Mouse (Mus musculus) MEL (cell line): Measurements from ENCODE around the gene Gata2. TPM values are rescaled to one million over a fixed set of nuclear protein-coding genes. Genes with fewer than 3 reads are reported as not detected.

Experiments used
- DNase-seq: peaks from one replicate; pipeline ENCODE4 v3.0.0; 2011; ENCODE audit warnings: low read depth, low spot score
- H3K27ac ChIP-seq: 2 replicates; pipeline ENCODE4 v1.5.1; 2012; ENCODE audit warnings: low read depth, mild to moderate bottlenecking, control low read depth, low read length, moderate library complexity; ENCODE audit not compliant: control insufficient read depth
- H3K27me3 ChIP-seq, 2 experiments: fragments of 150-350 bp in 1 of 2; sonication (generic) in 1 of 2; 2 replicates each; pipeline ENCODE4 v1.6.1; 2012; ENCODE audit warnings: low read length in 2 of 2, mild to moderate bottlenecking in 2 of 2, improper control_type of control experiment in 1 of 2, moderate library complexity in 1 of 2; ENCODE audit not compliant: insufficient read depth in 2 of 2, control insufficient read depth in 1 of 2
- H3K36me3 ChIP-seq, 2 experiments: 2 replicates each; pipeline ENCODE4 v1.6.1; 2012 to 2014; ENCODE audit warnings: low read length in 2 of 2, improper control_type of control experiment in 1 of 2, inconsistent platforms in 1 of 2, mild to moderate bottlenecking in 1 of 2; ENCODE audit not compliant: insufficient read depth in 2 of 2, control insufficient read depth in 1 of 2
- H3K4me1 ChIP-seq, 2 experiments: fragments of 150-350 bp in 1 of 2; sonication (generic) in 1 of 2; 2 replicates each; pipeline ENCODE4 v1.6.1; 2012; ENCODE audit warnings: low read length in 2 of 2, improper control_type of control experiment in 1 of 2, mild to moderate bottlenecking in 1 of 2; ENCODE audit not compliant: insufficient read depth in 2 of 2, control insufficient read depth in 1 of 2
- H3K4me3 ChIP-seq, 2 experiments: fragments of 150-350 bp in 1 of 2; sonication (generic) in 1 of 2; 2 replicates each; pipeline ENCODE4 v1.5.1; 2012; ENCODE audit warnings: low read depth in 2 of 2, low read length in 2 of 2, mild to moderate bottlenecking in 2 of 2, moderate library complexity in 2 of 2, control low read depth in 1 of 2, improper control_type of control experiment in 1 of 2; ENCODE audit not compliant: control insufficient read depth in 1 of 2, insufficient read depth in 1 of 2
- H3K79me2 ChIP-seq: 2 replicates; pipeline ENCODE4 v1.6.1; 2012; ENCODE audit warnings: mild to moderate bottlenecking, low read length, moderate library complexity; ENCODE audit not compliant: control insufficient read depth, poor library complexity, insufficient read depth
- H3K9ac ChIP-seq: 2 replicates; pipeline ENCODE4 v1.6.1; 2012; ENCODE audit warnings: low read depth, mild to moderate bottlenecking, control low read depth, low read length, moderate library complexity; ENCODE audit not compliant: control insufficient read depth, poor library complexity, severe bottlenecking
- H3K9me3 ChIP-seq: fragments of 150-350 bp; sonication (generic); replicated peaks from 2 replicates; pipeline ENCODE4 v1.6.1; 2012; ENCODE audit warnings: mild to moderate bottlenecking, low read length, improper control_type of control experiment, moderate library complexity; ENCODE audit not compliant: insufficient read depth
- CHD1 ChIP-seq: IDR thresholded peaks from 2 replicates; pipeline ENCODE4 v1.6.1; 2012; ENCODE audit warnings: low read depth, mild to moderate bottlenecking, inconsistent platforms, low read length, improper control_type of control experiment
- CTCF ChIP-seq, 3 experiments: IDR thresholded peaks in 2 of 3; conservative IDR thresholded peaks in 1 of 3; 2 replicates each; pipeline ENCODE4 v1.5.1; 2011 to 2012; ENCODE audit warnings: low read length in 3 of 3, low read depth in 2 of 3, mild to moderate bottlenecking in 2 of 3, improper control_type of control experiment in 1 of 3, inconsistent platforms in 1 of 3, mixed read lengths in 1 of 3, moderate library complexity in 1 of 3; ENCODE audit not compliant: control insufficient read depth in 1 of 3, insufficient read depth in 1 of 3, poor library complexity in 1 of 3, severe bottlenecking in 1 of 3
- EP300 ChIP-seq, 2 experiments: IDR thresholded peaks; 2 replicates each; pipeline ENCODE4 v1.6.1; 2011; ENCODE audit warnings: improper control_type of control experiment in 2 of 2, low read length in 2 of 2, low read depth in 1 of 2, mild to moderate bottlenecking in 1 of 2
- HCFC1 ChIP-seq: IDR thresholded peaks from 2 replicates; pipeline ENCODE4 v1.6.1; 2012; ENCODE audit warnings: low read depth, mild to moderate bottlenecking, inconsistent platforms, low read length, improper control_type of control experiment, moderate library complexity
- MAX ChIP-seq: IDR thresholded peaks from 2 replicates; pipeline ENCODE4 v1.6.1; 2011; ENCODE audit warnings: low read length, improper control_type of control experiment
- NRF1 ChIP-seq: IDR thresholded peaks from 2 replicates; pipeline ENCODE4 v1.6.1; 2014; ENCODE audit warnings: low read depth, mild to moderate bottlenecking, inconsistent platforms, low read length, improper control_type of control experiment, moderate library complexity; ENCODE audit not compliant: poor library complexity, insufficient read depth, severe bottlenecking
- POLR2AphosphoS2 ChIP-seq: IDR thresholded peaks from 2 replicates; pipeline ENCODE4 v1.6.1; 2011; ENCODE audit warnings: low read length, improper control_type of control experiment
- POLR2AphosphoS5 ChIP-seq: IDR thresholded peaks from 2 replicates; pipeline ENCODE4 v1.6.1; 2012; ENCODE audit warnings: low read depth, borderline replicate concordance, mild to moderate bottlenecking, inconsistent platforms, low read length, moderate library complexity, mixed read lengths
- RAD21 ChIP-seq: IDR thresholded peaks from 2 replicates; pipeline ENCODE4 v1.6.1; 2011; ENCODE audit warnings: mild to moderate bottlenecking, low read depth, low read length, improper control_type of control experiment
- TAL1 ChIP-seq: IDR thresholded peaks from 2 replicates; pipeline ENCODE4 v1.6.1; 2012; ENCODE audit warnings: mild to moderate bottlenecking, inconsistent platforms, low read length, moderate library complexity, mixed read lengths
- USF2 ChIP-seq, 2 experiments: IDR thresholded peaks; 2 replicates each; pipeline ENCODE4 v1.6.1; 2011 to 2012; ENCODE audit warnings: improper control_type of control experiment in 2 of 2, low read length in 2 of 2, borderline replicate concordance in 1 of 2, inconsistent platforms in 1 of 2, low read depth in 1 of 2, mild to moderate bottlenecking in 1 of 2; ENCODE audit not compliant: insufficient read depth in 1 of 2
- ZKSCAN1 ChIP-seq: IDR thresholded peaks from 2 replicates; pipeline ENCODE4 v1.6.1; 2012; ENCODE audit warnings: low read depth, mild to moderate bottlenecking, inconsistent platforms, low read length, improper control_type of control experiment, moderate library complexity
- ZNF384 ChIP-seq: IDR thresholded peaks from 2 replicates; pipeline ENCODE4 v1.6.1; 2012; ENCODE audit warnings: low read depth, mild to moderate bottlenecking, inconsistent platforms, low read length, improper control_type of control experiment
- polyA plus RNA-seq, 2 experiments: library from polyadenylated mRNA; stranded (reverse) in 1 of 2; unstranded in 1 of 2; fragments of >175 nt in 1 of 2; fragments of >200 nt in 1 of 2; gene quantifications; 2 replicates each; pipeline versions ENCODE4 v1.2.1 to v1.2.4; 2012; ENCODE audit warnings: low replicate concordance in 2 of 2, low read depth in 1 of 2; ENCODE audit not compliant: insufficient read length in 2 of 2, insufficient read depth in 1 of 2, missing spikeins in 1 of 2
- total RNA-seq: library from RNA; depleted of rRNA; stranded (reverse); fragments of 300-350 nt; gene quantifications from 2 replicates; pipeline ENCODE4 v1.2.3, GENCODE M21; 2012

Gata2 gene
- total and polyA plus RNA-seq, 3 experiments, result 7.7 to 12.4 TPM; not detected in 1

DNA sequence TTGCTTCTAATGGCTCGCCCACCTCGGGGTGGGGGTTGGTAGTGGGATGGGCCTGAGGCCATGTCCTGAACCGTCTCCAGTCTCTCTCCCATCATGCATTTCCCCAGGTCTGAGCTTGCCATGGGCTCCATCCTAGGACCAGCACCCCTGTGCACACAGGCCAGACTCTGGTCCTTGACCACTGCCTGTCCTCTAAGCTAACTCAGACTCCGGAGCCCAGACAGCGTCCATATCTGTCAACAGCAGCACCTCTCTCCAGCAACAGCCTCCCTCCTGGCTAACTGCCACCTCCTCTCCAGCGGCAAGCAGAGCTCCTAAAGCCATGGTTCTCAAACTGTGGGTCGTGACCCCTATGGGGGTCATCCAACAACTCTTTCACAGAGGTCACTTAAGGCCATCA lies 42.8 kb downstream of the Gata2 start:
- Histone ChIP-seq H3K9ac (no peak overlapping the region), H3K79me2 (no peaks in the 10 kb centered on the region)
- DNase-seq, result peak; percentile 47
- TF ChIP-seq RAD21, result no peak
- TF ChIP-seq EP300 (IDR thresholded peaks at IDR 0.05; ENCODE audit: low read depth in 1 of 2, low read length in 2 of 2), result peak in 1 of 2 experiments; percentile 33; a peak in 1 of 4 replicates
- TF ChIP-seq POLR2AphosphoS5, result no peak
- TF ChIP-seq TAL1, result 0 out of 2 replicates have a peak, but pooled peaks have one; percentile 16
- TF ChIP-seq, all 39 proteins: peak for 2
- H3K27me3 ChIP-seq, result no peaks in the 10 kb centered on the region
- H3K27ac ChIP-seq, result no peak overlapping the region
- H3K36me3 ChIP-seq, result no peaks in the 10 kb centered on the region; a peak in 1 of 4 replicates
- peak overlapping the region in 1 of 2 experiments; percentile 26; a peak in 1 of 4 replicates for H3K4me3 ChIP-seq
- H3K9me3 ChIP-seq, result no peaks in the 10 kb centered on the region
- H3K4me1 ChIP-seq, result peaks cover 0 to 10% of the 10 kb centered on the region in 2 experiments; a peak in 2 of 4 replicates

DNA sequence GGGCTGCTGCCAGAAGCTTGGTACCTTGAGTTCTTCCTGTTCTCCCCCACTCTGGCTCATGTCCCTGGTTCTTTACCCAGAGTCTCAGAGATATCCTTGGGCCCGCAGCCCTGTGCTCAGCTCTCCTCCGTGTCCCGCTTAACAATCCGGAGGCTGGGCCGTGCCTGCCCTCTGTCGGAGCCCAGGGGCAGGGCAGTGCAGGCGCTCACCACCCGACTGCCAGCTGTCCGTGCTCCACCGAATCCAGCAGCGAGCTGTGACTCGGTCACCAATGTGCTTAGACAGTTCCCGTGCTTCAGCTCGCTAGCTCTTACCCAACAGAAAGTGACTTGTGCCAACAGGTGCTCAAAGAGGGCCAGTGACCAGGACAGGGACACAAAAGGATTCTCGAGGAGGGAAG lies 48.9 kb downstream of the Gata2 start:
- H3K27ac ChIP-seq, result no peak overlapping the region
- H3K4me3 ChIP-seq, result no peak overlapping the region
- DNase-seq, result no peak

DNA sequence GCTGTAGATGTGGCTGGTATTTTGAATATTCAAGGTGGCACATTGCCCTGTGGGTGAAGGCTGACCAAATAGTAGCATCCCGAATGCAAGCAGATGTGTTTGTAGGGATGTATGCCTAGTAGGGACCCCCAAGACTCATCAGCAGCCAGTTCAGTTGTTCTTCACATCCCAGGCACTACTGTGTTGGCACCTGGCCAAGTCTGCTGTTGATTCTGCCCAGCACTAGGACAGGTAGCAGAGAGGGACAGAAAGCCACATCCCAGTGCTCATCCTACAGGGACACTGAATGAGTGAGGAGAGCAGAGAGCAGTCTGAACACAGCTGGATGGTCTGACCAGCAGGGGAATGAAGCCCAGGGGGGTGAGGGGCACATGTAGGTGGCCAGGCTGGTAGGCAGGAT lies 55.5 kb downstream of the Gata2 start:
- H3K9ac ChIP-seq, result no peak overlapping the region
- no peaks in the 10 kb centered on the region for H3K27me3 ChIP-seq
- peaks cover 0 to 29% of the 10 kb centered on the region in 2 experiments; a peak in 2 of 4 replicates for H3K36me3 ChIP-seq
- no peak overlapping the region for H3K4me3 ChIP-seq
- H3K27ac ChIP-seq, result no peak overlapping the region
- no peaks in the 10 kb centered on the region for H3K9me3 ChIP-seq
- H3K79me2 ChIP-seq, result no peaks in the 10 kb centered on the region
- TF ChIP-seq ZNF384, result no peak
- TF ChIP-seq CTCF (IDR thresholded peaks at IDR 0.05 in 2 of 3, conservative IDR thresholded peaks at IDR 0.05 in 1 of 3; ENCODE audit: control insufficient read depth in 1 of 3, insufficient read depth in 1 of 3, low read depth in 2 of 3, low read length in 3 of 3, poor library complexity in 1 of 3, severe bottlenecking in 1 of 3), result no peak
- TF ChIP-seq ZKSCAN1, result no peak
- no peak for TF ChIP-seq USF2 (IDR thresholded peaks at IDR 0.05; ENCODE audit: borderline replicate concordance in 1 of 2, insufficient read depth in 1 of 2, low read depth in 1 of 2, low read length in 2 of 2)
- no peak for TF ChIP-seq CHD1
- TF ChIP-seq HCFC1, result no peak
- TF ChIP-seq POLR2AphosphoS2, result no peak
- TF ChIP-seq, all 39 proteins: peak for 0
- DNase-seq, result peak; percentile 53
- H3K4me1 ChIP-seq, result peaks cover 22 to 56% of the 10 kb centered on the region in 2 experiments

More for the DNA sequence above, 48.9 kb downstream of the Gata2 start:
- Histone ChIP-seq H3K4me1 (no peaks in the 10 kb centered on the region), H3K36me3 (no peaks in the 10 kb centered on the region), H3K9me3 (no peaks in the 10 kb centered on the region), H3K9ac (no peak overlapping the region), H3K79me2 (no peaks in the 10 kb centered on the region)
- no peak for TF ChIP-seq MAX
- no peak for TF ChIP-seq NRF1
- TF ChIP-seq, all 39 proteins: peak for 0
- H3K27me3 ChIP-seq, result no peaks in the 10 kb centered on the region
